Mouse (Mus musculus): ENCODE results near the gene Gm4707. TPM values are rescaled to one million over a fixed set of nuclear protein-coding genes. Genes with fewer than 3 reads are reported as not detected.

Gene Gm4707
- polyA plus RNA-seq (2012; rRNA removed) = 2.0 and 2.2 TPM in 2 replicates

GRCm38 (mm10) chr17:71459818-71460217, at the start of gene Gm4707:
Gm4707 (minus strand) TSS chr17:71459918.
- H3K4me1 ChIP-seq (ENCODE audit: control insufficient read depth, insufficient read depth, low read length) = no peaks in the 10 kb centered on the region
- H3K27me3 ChIP-seq (ENCODE audit: control insufficient read depth, insufficient read depth, low read length) = no peaks in the 10 kb centered on the region
- H3K4me3 ChIP-seq (replicated peaks; ENCODE audit: insufficient read depth, low read depth, low read length) = no peak within 1 kb of the TSS
- DNase-seq = no peak
- H3K27ac ChIP-seq (ENCODE audit: insufficient read depth, low read length) = no peak within 1 kb of the TSS
- no peak for TF ChIP-seq POLR2A (IDR thresholded peaks at IDR 0.05; ENCODE audit: borderline replicate concordance, insufficient read depth, low read length)
- no peak for TF ChIP-seq CTCF (IDR thresholded peaks at IDR 0.05; ENCODE audit: borderline replicate concordance, insufficient read depth, low read depth, low read length)
- WGBS = 100% methylated on average over 2 of the region's 2 CpGs

- DNase-seq = no peak
- TF ChIP-seq POLR2A (IDR thresholded peaks at IDR 0.05; ENCODE audit: borderline replicate concordance, insufficient read depth, low read length) = no peak
- TF ChIP-seq CTCF (IDR thresholded peaks at IDR 0.05; ENCODE audit: borderline replicate concordance, insufficient read depth, low read depth, low read length) = no peak
- H3K4me3 ChIP-seq (replicated peaks; ENCODE audit: insufficient read depth, low read depth, low read length) = no peak overlapping the region
- H3K27me3 ChIP-seq (ENCODE audit: control insufficient read depth, insufficient read depth, low read length) = no peaks in the 10 kb centered on the region
- WGBS = 88% methylated on average over 8 of the region's 8 CpGs
- no peaks in the 10 kb centered on the region for H3K4me1 ChIP-seq (ENCODE audit: control insufficient read depth, insufficient read depth, low read length)
- H3K27ac ChIP-seq (ENCODE audit: insufficient read depth, low read length) = no peak overlapping the region
These were observed 47.1 kb upstream of the Gm4707 start for GRCm38 (mm10) chr17:71506832-71507231.

- Histone ChIP-seq H3K27me3 (ENCODE audit: control insufficient read depth, insufficient read depth, low read length) (no peaks in the 10 kb centered on the region), H3K27ac (ENCODE audit: insufficient read depth, low read length) (no peak overlapping the region), H3K4me3 (replicated peaks; ENCODE audit: insufficient read depth, low read depth, low read length) (no peak overlapping the region), H3K4me1 (ENCODE audit: control insufficient read depth, insufficient read depth, low read length) (no peaks in the 10 kb centered on the region)
- TF ChIP-seq CTCF (IDR thresholded peaks at IDR 0.05; ENCODE audit: borderline replicate concordance, insufficient read depth, low read depth, low read length) = no peak
- no peak for TF ChIP-seq POLR2A (IDR thresholded peaks at IDR 0.05; ENCODE audit: borderline replicate concordance, insufficient read depth, low read length)
- DNase-seq = no peak
- WGBS = 89% methylated on average over 4 of the region's 4 CpGs
These were observed 36.1 kb upstream of the Gm4707 start for GRCm38 (mm10) chr17:71495784-71496183.

GRCm38 (mm10) chr17:71491332-71491686, 31.6 kb upstream of the Gm4707 start:
- 76% methylated on average over 4 of the region's 4 CpGs for WGBS
- Histone ChIP-seq H3K4me1 (ENCODE audit: control insufficient read depth, insufficient read depth, low read length) (no peaks in the 10 kb centered on the region), H3K27me3 (ENCODE audit: control insufficient read depth, insufficient read depth, low read length) (no peaks in the 10 kb centered on the region), H3K4me3 (replicated peaks; ENCODE audit: insufficient read depth, low read depth, low read length) (no peak overlapping the region), H3K27ac (ENCODE audit: insufficient read depth, low read length) (no peak overlapping the region)
- no peak for DNase-seq
- TF ChIP-seq POLR2A (IDR thresholded peaks at IDR 0.05; ENCODE audit: borderline replicate concordance, insufficient read depth, low read length) (no peak), CTCF (IDR thresholded peaks at IDR 0.05; ENCODE audit: borderline replicate concordance, insufficient read depth, low read depth, low read length) (no peak)

- H3K27ac ChIP-seq (ENCODE audit: insufficient read depth, low read length) = no peak overlapping the region
- H3K27me3 ChIP-seq (ENCODE audit: control insufficient read depth, insufficient read depth, low read length) = no peaks in the 10 kb centered on the region
- WGBS = 86% methylated on average over 9 of the region's 9 CpGs
- TF ChIP-seq POLR2A (IDR thresholded peaks at IDR 0.05; ENCODE audit: borderline replicate concordance, insufficient read depth, low read length) = no peak
- TF ChIP-seq CTCF (IDR thresholded peaks at IDR 0.05; ENCODE audit: borderline replicate concordance, insufficient read depth, low read depth, low read length) = no peak
- DNase-seq = no peak
- no peak overlapping the region for H3K4me3 ChIP-seq (replicated peaks; ENCODE audit: insufficient read depth, low read depth, low read length)
- no peaks in the 10 kb centered on the region for H3K4me1 ChIP-seq (ENCODE audit: control insufficient read depth, insufficient read depth, low read length)
These were observed 31.1 kb upstream of the Gm4707 start for GRCm38 (mm10) chr17:71490666-71491331.

GRCm38 (mm10) chr17:71489703-71490461, 30.2 kb upstream of the Gm4707 start:
- Histone ChIP-seq H3K27ac (ENCODE audit: insufficient read depth, low read length) (no peak overlapping the region), H3K4me3 (replicated peaks; ENCODE audit: insufficient read depth, low read depth, low read length) (no peak overlapping the region), H3K4me1 (ENCODE audit: control insufficient read depth, insufficient read depth, low read length) (no peaks in the 10 kb centered on the region), H3K27me3 (ENCODE audit: control insufficient read depth, insufficient read depth, low read length) (no peaks in the 10 kb centered on the region)
- no peak for TF ChIP-seq POLR2A (IDR thresholded peaks at IDR 0.05; ENCODE audit: borderline replicate concordance, insufficient read depth, low read length)
- no peak for TF ChIP-seq CTCF (IDR thresholded peaks at IDR 0.05; ENCODE audit: borderline replicate concordance, insufficient read depth, low read depth, low read length)
- WGBS = 81% methylated on average over 9 of the region's 9 CpGs
- DNase-seq = no peak

GRCm38 (mm10) chr17:71486231-71486851, 26.6 kb upstream of the Gm4707 start:
- no peaks in the 10 kb centered on the region for H3K4me1 ChIP-seq (ENCODE audit: control insufficient read depth, insufficient read depth, low read length)

More at GRCm38 (mm10) chr17:71486231-71486851, 26.6 kb upstream of the Gm4707 start:
- Histone ChIP-seq H3K27me3 (ENCODE audit: control insufficient read depth, insufficient read depth, low read length) (no peaks in the 10 kb centered on the region), H3K27ac (ENCODE audit: insufficient read depth, low read length) (no peak overlapping the region), H3K4me3 (replicated peaks; ENCODE audit: insufficient read depth, low read depth, low read length) (no peak overlapping the region)
- DNase-seq = no peak
- WGBS = 52% methylated on average over 8 of the region's 8 CpGs
- TF ChIP-seq POLR2A (IDR thresholded peaks at IDR 0.05; ENCODE audit: borderline replicate concordance, insufficient read depth, low read length) = no peak
- TF ChIP-seq CTCF (IDR thresholded peaks at IDR 0.05; ENCODE audit: borderline replicate concordance, insufficient read depth, low read depth, low read length) = no peak
